Mouse (Mus musculus): ENCODE results near the gene Aldh1a7. TPM values are rescaled to one million over a fixed set of nuclear protein-coding genes. Genes with fewer than 3 reads are reported as not detected.
"Not testable (repeated sequence)": the region's sequence is repeated elsewhere in the genome, so short reads cannot be mapped to it uniquely, and the experiment has no call there.

The Aldh1a7 gene
- total RNA-seq, 2 experiments from 2014 or later, result 0.99 to 2.6 TPM

DNA sequence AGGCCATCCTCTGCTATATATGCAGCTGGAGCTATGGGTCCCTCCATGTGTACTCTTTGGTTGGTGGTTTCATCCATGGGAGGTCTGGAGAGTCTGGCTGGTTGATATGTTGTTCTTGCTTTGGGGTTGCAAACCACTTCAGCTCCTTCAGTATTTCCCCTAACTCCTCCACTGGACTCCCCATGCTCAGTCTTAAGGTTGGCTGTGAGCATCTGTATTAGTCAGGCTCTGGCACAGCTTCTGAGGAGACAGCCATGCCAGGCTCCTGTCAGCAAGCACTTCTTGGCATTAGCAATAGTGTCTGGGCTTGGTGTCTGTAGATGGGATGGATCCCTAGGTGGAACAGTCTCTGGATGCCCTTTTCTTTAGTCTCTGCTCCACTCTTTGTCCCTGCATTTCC is 79.9 kb downstream of the Aldh1a7 start:
- intact Hi-C loops (cut with DNase I); DNase-seq: not testable (repeated sequence)

GRCm38 (mm10) chr19:20644346-20644745 is 83.0 kb downstream of the Aldh1a7 start:
- intact Hi-C loops (cut with DNase I), result no loop called here
- DNase-seq, result no peak

Other genes starting within 250 kb of the Aldh1a7 start
- 10 to 100 TPM; 79.9 to 94.5 TPM for gene Aldh1a1, start 234.8 kb downstream of the Aldh1a7 start, total RNA-seq (2021)
- not detected for gene Tmc1, start 226.6 kb upstream of the Aldh1a7 start, total RNA-seq (2021)